Mouse (Mus musculus): ENCODE measurements around the gene Slc35f1.

The Slc35f1 gene

GRCm38 (mm10) chr10:53115673-53116398 lies 425.5 kb downstream of the Slc35f1 start:
- no peak for DNase-seq

GRCm38 (mm10) chr10:53120608-53121007 lies 430.3 kb downstream of the Slc35f1 start:
- no peak for DNase-seq

DNA sequence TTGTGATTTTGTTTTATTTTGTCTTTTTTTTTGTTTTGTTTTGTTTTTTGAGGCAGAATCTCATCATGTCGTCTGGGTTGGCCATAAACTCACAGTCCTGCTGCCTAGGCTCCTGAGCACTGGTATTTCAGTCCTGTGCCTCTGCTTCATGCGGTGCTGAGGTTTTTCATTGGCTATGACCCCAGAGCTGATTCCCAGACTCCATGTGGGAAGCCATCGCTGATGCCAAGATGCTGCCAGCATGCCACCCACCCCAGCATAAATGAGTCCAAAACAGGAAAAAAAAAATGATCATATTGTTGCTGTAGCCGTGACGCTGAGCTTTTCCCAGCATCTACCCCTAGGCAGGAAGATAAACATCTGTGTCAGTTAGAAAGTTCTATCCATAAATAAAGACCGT lies 434.0 kb downstream of the Slc35f1 start:
- DNase-seq, result no peak

DNA sequence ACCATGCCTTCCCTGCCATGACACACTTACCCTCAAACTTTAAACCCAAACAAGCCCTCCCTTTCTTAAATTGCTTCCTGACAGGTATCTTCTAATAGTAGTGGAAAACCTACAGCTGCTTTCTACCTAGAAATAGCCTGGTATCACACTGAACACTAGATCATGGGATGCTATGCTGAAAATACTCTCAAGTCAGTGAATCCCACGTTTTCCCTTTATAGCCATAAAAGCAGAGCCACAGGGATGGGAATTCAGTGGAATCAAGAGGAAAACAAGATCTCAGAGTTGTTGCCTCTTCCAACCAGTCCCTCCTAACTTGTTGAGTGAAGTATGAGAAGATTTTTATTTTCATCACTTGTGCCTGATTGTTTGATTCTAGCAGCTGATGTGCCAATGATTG lies 442.4 kb downstream of the Slc35f1 start:
- DNase-seq, result no peak

- DNase-seq, result no peak
Observed at GRCm38 (mm10) chr10:53150321-53150720, 460.0 kb downstream of the Slc35f1 start.

DNA sequence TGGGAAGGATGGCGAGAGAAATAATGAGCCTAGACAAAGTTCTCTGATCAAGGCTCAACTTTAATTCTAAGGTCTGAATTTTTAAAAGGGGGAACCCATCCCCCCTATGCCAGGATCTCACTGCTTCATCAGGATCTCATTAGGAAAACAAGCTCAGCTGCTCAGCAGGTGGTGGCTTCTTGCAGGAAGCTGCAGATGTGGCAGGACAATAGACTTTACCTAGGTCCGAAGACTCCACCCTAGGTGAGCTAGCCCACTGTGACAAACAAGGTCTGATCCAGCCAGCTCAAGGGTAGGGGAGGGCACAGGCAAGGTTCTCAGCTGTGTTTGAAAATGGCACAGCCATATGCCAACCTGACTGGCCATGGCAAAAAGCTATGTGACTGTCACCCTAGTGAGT lies 460.6 kb downstream of the Slc35f1 start:
- DNase-seq, result no peak

- no peak for DNase-seq
Observed at GRCm38 (mm10) chr10:53156374-53156773, 466.0 kb downstream of the Slc35f1 start.

DNA sequence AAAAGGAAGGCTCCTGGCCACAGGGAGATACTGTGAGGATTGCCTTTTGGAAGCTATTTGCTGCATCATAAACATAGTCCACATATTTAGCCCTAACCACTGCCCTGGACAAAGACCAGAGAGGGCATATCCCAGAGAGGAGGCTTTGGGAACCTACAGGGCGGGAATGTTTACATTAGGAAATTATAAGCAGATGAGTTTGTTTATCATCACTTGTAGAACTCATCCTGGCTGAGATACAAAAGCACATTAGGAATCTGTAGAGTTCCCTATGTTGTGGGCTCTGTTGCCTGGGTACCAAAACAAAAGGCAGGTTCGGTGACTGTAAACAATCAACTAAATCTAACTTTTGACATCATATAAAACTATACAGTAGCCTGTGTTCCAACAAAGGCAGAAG lies 467.4 kb downstream of the Slc35f1 start:
- DNase-seq, result peak; percentile 13

Measured in lung, postnatal 10 days (tissue).